Mouse (Mus musculus): Measurements from ENCODE around the gene Btnl1.
A peak's percentile ranks its signal among the peaks of the same experiment; 100 is the strongest.

Btnl1 gene

GRCm38 (mm10) chr17:34384699-34385098, 7.8 kb downstream of the Btnl1 start:
- no peak for DNase-seq (ENCODE audit: low spot score in 2 of 2)

GRCm38 (mm10) chr17:34386656-34387055, 9.7 kb downstream of the Btnl1 start:
- no peak for DNase-seq (ENCODE audit: low spot score in 2 of 2)

GRCm38 (mm10) chr17:34388513-34388912, 11.6 kb downstream of the Btnl1 start:
- DNase-seq (ENCODE audit: low spot score in 2 of 2): peak in 1 of 2 experiments; percentile 31

- DNase-seq (ENCODE audit: low spot score in 2 of 2): no peak
These were observed 14.6 kb downstream of the Btnl1 start for GRCm38 (mm10) chr17:34391507-34391906.

- no peak for DNase-seq (ENCODE audit: low spot score in 2 of 2)
These were observed 15.4 kb downstream of the Btnl1 start for GRCm38 (mm10) chr17:34392321-34392720.

- peak in 1 of 2 experiments; percentile 30 for DNase-seq (ENCODE audit: low spot score in 2 of 2)
These were observed 20.4 kb downstream of the Btnl1 start for GRCm38 (mm10) chr17:34397357-34397756.

GRCm38 (mm10) chr17:34398058-34398710, 21.3 kb downstream of the Btnl1 start:
- DNase-seq (ENCODE audit: low spot score in 2 of 2): peak in 1 of 2 experiments; percentile 57

GRCm38 (mm10) chr17:34398711-34399393, 21.9 kb downstream of the Btnl1 start, which contains the start of gene BC051142:
TSS of gene BC051142 (plus strand) at chr17:34398820.
- DNase-seq (ENCODE audit: low spot score in 2 of 2): peak; percentile 68 to 81

- no peak for DNase-seq (ENCODE audit: low spot score in 2 of 2)
These were observed 22.4 kb downstream of the Btnl1 start for GRCm38 (mm10) chr17:34399394-34399715.

- peak; percentile 70 to 84 for DNase-seq (ENCODE audit: low spot score in 2 of 2)
These were observed 34.2 kb downstream of the Btnl1 start for GRCm38 (mm10) chr17:34411117-34411516.

- DNase-seq (ENCODE audit: low spot score in 2 of 2): no peak
These were observed 43.1 kb downstream of the Btnl1 start for GRCm38 (mm10) chr17:34420014-34420413.

GRCm38 (mm10) chr17:34427597-34427996, 50.7 kb downstream of the Btnl1 start:
- no peak for DNase-seq (ENCODE audit: low spot score in 2 of 2)

Measured in spleen, postnatal 4 days (tissue).